Mouse (Mus musculus) hindbrain, embryonic 16.5 days (tissue): ENCODE results near the gene Pik3r2. TPM values are rescaled to one million over a fixed set of nuclear protein-coding genes. Genes with fewer than 3 reads are reported as not detected.

Source experiments
- ATAC-seq: fragments of 200-750 bp; cut with Nextera tagmentation; 2 replicates; pipeline ENCODE4 v1.8.0; 2017; ENCODE audit warnings: moderate TSS enrichment, moderate library complexity
- H3K27ac ChIP-seq: fragments of 300-500 bp; sonication (generic); 2 replicates; pipeline ENCODE4 v1.5.1; 2014; ENCODE audit warnings: low read depth, mild to moderate bottlenecking, control low read depth, low read length, moderate library complexity
- H3K27me3 ChIP-seq: fragments of 300-500 bp; sonication (generic); replicated peaks from 2 replicates; pipeline ENCODE4 v1.6.1; 2014; ENCODE audit warnings: low read length; ENCODE audit not compliant: control insufficient read depth, insufficient read depth
- H3K36me3 ChIP-seq: fragments of 300-500 bp; sonication (generic); 2 replicates; pipeline ENCODE4 v1.6.1; 2014; ENCODE audit warnings: mild to moderate bottlenecking, low read length, moderate library complexity, mixed read lengths; ENCODE audit not compliant: control insufficient read depth, insufficient read depth
- H3K4me1 ChIP-seq: fragments of 300-500 bp; sonication (generic); 2 replicates; pipeline ENCODE4 v1.6.1; 2014; ENCODE audit warnings: low read depth, low read length; ENCODE audit not compliant: control insufficient read depth, insufficient read depth
- H3K4me2 ChIP-seq: fragments of 300-500 bp; sonication (generic); 2 replicates; pipeline ENCODE4 v1.6.1; 2014; ENCODE audit warnings: mild to moderate bottlenecking, low read length, control low read depth, moderate library complexity
- H3K4me3 ChIP-seq: fragments of 300-500 bp; sonication (generic); 2 replicates; pipeline ENCODE4 v1.5.1; 2014; ENCODE audit warnings: mild to moderate bottlenecking, low read length, control low read depth, moderate library complexity
- H3K9ac ChIP-seq: fragments of 300-500 bp; sonication (generic); 2 replicates; pipeline ENCODE4 v1.6.1; 2014; ENCODE audit warnings: low read depth, mild to moderate bottlenecking, control low read depth, low read length, moderate library complexity
- H3K9me3 ChIP-seq: fragments of 300-500 bp; sonication (generic); 2 replicates; pipeline ENCODE4 v1.6.1; 2014; ENCODE audit warnings: mild to moderate bottlenecking, low read length, moderate library complexity; ENCODE audit not compliant: control insufficient read depth
- WGBS: fragments of 180-500 bp; shearing (Covaris S2); extraction: QIAGEN DNeasy Blood & Tissue Kit; methylation state at CpG from one replicate; pipeline ENCODE4 v1.1.7; 2014; 5-methylcytosine and 5-hydroxymethylcytosine counted together
- polyA plus RNA-seq: library from polyadenylated mRNA; unstranded; fragments of >200 nt; fragmentation: Nextera tagmentation; extraction: Ambion mirVana; gene quantifications from 2 replicates; pipeline ENCODE4 v1.2.1, GENCODE M21; 2015

Pik3r2 gene
- polyA plus RNA-seq, 1 experiment from 2014 or later = 115 TPM

GRCm38 (mm10) chr8:70757523-70758307 lies 18.8 kb downstream of the Pik3r2 start:
- Histone ChIP-seq H3K9ac (peak overlapping the region; percentile 14; the same call in 1 of the 2 replicates), H3K27ac (peak overlapping the region; percentile 46; the same call in 1 of the 2 replicates), H3K4me3 (no peak overlapping the region), H3K4me2 (no peak overlapping the region), H3K36me3 (peaks cover 22% of the 10 kb centered on the region), H3K4me1 (peaks cover 44% of the 10 kb centered on the region), H3K27me3 (no peaks in the 10 kb centered on the region), H3K9me3 (no peaks in the 10 kb centered on the region)
- no peak for ATAC-seq
- WGBS = 57% methylated on average over 22 of the region's 22 CpGs

GRCm38 (mm10) chr8:70756476-70757040 lies 20.0 kb downstream of the Pik3r2 start:
- no peak overlapping the region for H3K9ac ChIP-seq
- no peak overlapping the region for H3K4me3 ChIP-seq
- peaks cover 22% of the 10 kb centered on the region for H3K36me3 ChIP-seq
- no peak for ATAC-seq
- no peak overlapping the region for H3K4me2 ChIP-seq
- no peaks in the 10 kb centered on the region for H3K9me3 ChIP-seq
- 88% methylated on average over 6 of the region's 6 CpGs for WGBS
- H3K27me3 ChIP-seq = no peaks in the 10 kb centered on the region
- no peak overlapping the region; the same call in 1 of the 2 replicates for H3K27ac ChIP-seq
- peaks cover 44% of the 10 kb centered on the region for H3K4me1 ChIP-seq

GRCm38 (mm10) chr8:70755661-70756475 lies 20.6 kb downstream of the Pik3r2 start:
- H3K4me1 ChIP-seq = peaks cover 44% of the 10 kb centered on the region
- no peaks in the 10 kb centered on the region for H3K27me3 ChIP-seq
- H3K27ac ChIP-seq = no peak overlapping the region
- 85% methylated on average over 24 of the region's 24 CpGs for WGBS
- H3K9ac ChIP-seq = peak overlapping the region; percentile 89; the same call in 1 of the 2 replicates
- H3K4me3 ChIP-seq = peak overlapping the region; percentile 72
- H3K9me3 ChIP-seq = no peaks in the 10 kb centered on the region
- H3K36me3 ChIP-seq = peaks cover 22% of the 10 kb centered on the region
- no peak for ATAC-seq
- peak overlapping the region; percentile 71 for H3K4me2 ChIP-seq

- Histone ChIP-seq H3K9me3 (no peaks in the 10 kb centered on the region), H3K4me1 (peaks cover 41% of the 10 kb centered on the region), H3K4me3 (peak overlapping the region; percentile 72), H3K27me3 (no peaks in the 10 kb centered on the region), H3K9ac (peak overlapping the region; percentile 89), H3K27ac (peak overlapping the region; percentile 93), H3K4me2 (peak overlapping the region; percentile 71), H3K36me3 (peaks cover 22% of the 10 kb centered on the region)
- ATAC-seq = peak; percentile 21
- 11% methylated on average over 50 of the region's 50 CpGs for WGBS
Observed at GRCm38 (mm10) chr8:70754871-70755660, 21.4 kb downstream of the Pik3r2 start.

GRCm38 (mm10) chr8:70754043-70754870 lies 22.3 kb downstream of the Pik3r2 start, which contains the start of gene Rab3a:
Gene Rab3a (plus strand): TSS chr8:70754679.
- Histone ChIP-seq H3K4me3 (peak within 1 kb of the TSS; percentile 72), H3K4me2 (peak within 1 kb of the TSS; percentile 71), H3K27ac (peak within 1 kb of the TSS; percentile 93), H3K27me3 (0 out of 2 replicates have a peak, but pooled peaks cover 2% of the 10 kb centered on the region), H3K4me1 (peaks cover 33% of the 10 kb centered on the region), H3K9me3 (no peaks in the 10 kb centered on the region), H3K9ac (peak within 1 kb of the TSS; percentile 89), H3K36me3 (peaks cover 22% of the 10 kb centered on the region)
- ATAC-seq = peak; percentile 97
- WGBS = 8% methylated on average over 37 of the region's 37 CpGs

DNA sequence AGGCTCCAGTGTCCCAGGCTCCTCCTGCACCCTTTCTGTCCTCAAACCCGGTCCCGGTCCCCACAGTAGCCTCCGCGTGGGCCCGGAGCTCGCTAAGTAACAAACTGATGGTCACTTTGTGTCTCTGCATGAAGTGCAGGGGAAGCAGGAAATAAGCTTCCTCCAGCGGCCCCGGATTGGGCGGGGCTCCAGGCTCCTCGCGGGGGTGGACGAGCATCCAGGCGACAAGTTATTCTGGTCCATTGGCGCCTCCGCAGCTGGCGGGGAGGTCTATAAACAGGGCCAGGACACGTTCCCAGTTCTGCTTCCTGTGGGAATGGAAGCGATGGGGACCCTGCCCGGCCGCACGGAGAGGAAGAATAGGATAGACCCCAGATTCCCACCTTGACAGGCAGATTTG lies 23.4 kb downstream of the Pik3r2 start:
- peaks cover 17% of the 10 kb centered on the region for H3K36me3 ChIP-seq
- H3K27me3 ChIP-seq = 0 out of 2 replicates have a peak, but pooled peaks cover 2% of the 10 kb centered on the region
- no peaks in the 10 kb centered on the region for H3K9me3 ChIP-seq
- no peak overlapping the region for H3K9ac ChIP-seq
- WGBS = 32% methylated on average over 21 of the region's 21 CpGs
- peaks cover 24% of the 10 kb centered on the region for H3K4me1 ChIP-seq
- no peak overlapping the region for H3K4me2 ChIP-seq
- no peak for ATAC-seq
- no peak overlapping the region for H3K4me3 ChIP-seq
- peak overlapping the region; percentile 55; the same call in 1 of the 2 replicates for H3K27ac ChIP-seq

GRCm38 (mm10) chr8:70752000-70752764 lies 24.3 kb downstream of the Pik3r2 start:
- Histone ChIP-seq H3K9ac (no peak overlapping the region), H3K4me1 (peaks cover 17% of the 10 kb centered on the region), H3K4me3 (no peak overlapping the region), H3K27ac (no peak overlapping the region), H3K4me2 (no peak overlapping the region), H3K27me3 (peaks cover 2% of the 10 kb centered on the region; the same call in 1 of the 2 replicates), H3K36me3 (peaks cover 10% of the 10 kb centered on the region), H3K9me3 (no peaks in the 10 kb centered on the region)
- no peak for ATAC-seq
- 36% methylated on average over 11 of the region's 11 CpGs for WGBS
